Mouse (Mus musculus): ENCODE data around the gene Chchd3. TPM values are rescaled to one million over a fixed set of nuclear protein-coding genes. Genes with fewer than 3 reads are reported as not detected.

Chchd3 gene
- polyA plus RNA-seq, 1 experiment from 2014 or later: 228 TPM

GRCm38 (mm10) chr6:32797525-32797924, 262.5 kb downstream of the Chchd3 start:
- Histone ChIP-seq H3K4me2 (no peak overlapping the region), H3K27me3 (no peaks in the 10 kb centered on the region), H3K4me1 (replicated peaks) (peaks cover 22% of the 10 kb centered on the region), H3K9ac (no peak overlapping the region), H3K9me3 (replicated peaks) (no peaks in the 10 kb centered on the region), H3K27ac (no peak overlapping the region), H3K4me3 (no peak overlapping the region), H3K36me3 (peaks cover 17% of the 10 kb centered on the region)
- no peak for ATAC-seq (replicated peaks; ENCODE audit: insufficient number of reproducible peaks, insufficient read depth, low FRiP score, low read depth)
- 39% methylated on average over 4 of the region's 4 CpGs for WGBS

- no peak for ATAC-seq (replicated peaks; ENCODE audit: insufficient number of reproducible peaks, insufficient read depth, low FRiP score, low read depth)
- Histone ChIP-seq H3K27me3 (no peaks in the 10 kb centered on the region), H3K27ac (no peak overlapping the region), H3K4me1 (replicated peaks) (peaks cover 22% of the 10 kb centered on the region), H3K4me3 (no peak overlapping the region), H3K36me3 (peaks cover 17% of the 10 kb centered on the region), H3K4me2 (no peak overlapping the region), H3K9ac (no peak overlapping the region), H3K9me3 (replicated peaks) (no peaks in the 10 kb centered on the region)
- 48% methylated on average over 8 of the region's 8 CpGs for WGBS
Measured at GRCm38 (mm10) chr6:32795653-32796500, 264.2 kb downstream of the Chchd3 start.

GRCm38 (mm10) chr6:32793575-32793974, 266.5 kb downstream of the Chchd3 start:
- WGBS: 85% methylated on average over 1 of the region's 1 CpGs
- Histone ChIP-seq H3K4me1 (replicated peaks) (peaks cover 16% of the 10 kb centered on the region), H3K27me3 (no peaks in the 10 kb centered on the region), H3K4me3 (no peak overlapping the region), H3K9me3 (replicated peaks) (no peaks in the 10 kb centered on the region), H3K36me3 (peaks cover 26% of the 10 kb centered on the region), H3K9ac (no peak overlapping the region), H3K4me2 (no peak overlapping the region), H3K27ac (no peak overlapping the region)
- ATAC-seq (replicated peaks; ENCODE audit: insufficient number of reproducible peaks, insufficient read depth, low FRiP score, low read depth): no peak

- peaks cover 16% of the 10 kb centered on the region for H3K4me1 ChIP-seq (replicated peaks)
- no peaks in the 10 kb centered on the region for H3K27me3 ChIP-seq
- no peak overlapping the region for H3K9ac ChIP-seq
- H3K4me3 ChIP-seq: no peak overlapping the region
- no peak overlapping the region for H3K4me2 ChIP-seq
- 85% methylated on average over 3 of the region's 3 CpGs for WGBS
- H3K27ac ChIP-seq: no peak overlapping the region
- ATAC-seq (replicated peaks; ENCODE audit: insufficient number of reproducible peaks, insufficient read depth, low FRiP score, low read depth): no peak
- no peaks in the 10 kb centered on the region for H3K9me3 ChIP-seq (replicated peaks)
- peaks cover 26% of the 10 kb centered on the region for H3K36me3 ChIP-seq
Measured at GRCm38 (mm10) chr6:32793163-32793562, 266.9 kb downstream of the Chchd3 start.

- H3K36me3 ChIP-seq: peaks cover 26% of the 10 kb centered on the region
- H3K9me3 ChIP-seq (replicated peaks): no peaks in the 10 kb centered on the region
- no peak for ATAC-seq (replicated peaks; ENCODE audit: insufficient number of reproducible peaks, insufficient read depth, low FRiP score, low read depth)
- no peak overlapping the region for H3K27ac ChIP-seq
- no peak overlapping the region for H3K4me2 ChIP-seq
- no peak overlapping the region for H3K4me3 ChIP-seq
- H3K4me1 ChIP-seq (replicated peaks): no peaks in the 10 kb centered on the region
- no peaks in the 10 kb centered on the region for H3K27me3 ChIP-seq
- 89% methylated on average over 4 of the region's 4 CpGs for WGBS
- no peak overlapping the region for H3K9ac ChIP-seq
Measured at GRCm38 (mm10) chr6:32790487-32790886, 269.6 kb downstream of the Chchd3 start.

GRCm38 (mm10) chr6:32787399-32787798, 272.7 kb downstream of the Chchd3 start:
- Histone ChIP-seq H3K9me3 (replicated peaks) (no peaks in the 10 kb centered on the region), H3K4me1 (replicated peaks) (no peaks in the 10 kb centered on the region), H3K27ac (no peak overlapping the region), H3K9ac (no peak overlapping the region), H3K4me3 (no peak overlapping the region), H3K4me2 (no peak overlapping the region), H3K27me3 (no peaks in the 10 kb centered on the region), H3K36me3 (peaks cover 16% of the 10 kb centered on the region)
- 69% methylated on average over 1 of the region's 1 CpGs for WGBS
- ATAC-seq (replicated peaks; ENCODE audit: insufficient number of reproducible peaks, insufficient read depth, low FRiP score, low read depth): no peak

- no peaks in the 10 kb centered on the region for H3K9me3 ChIP-seq (replicated peaks)
- no peaks in the 10 kb centered on the region for H3K27me3 ChIP-seq
- WGBS: 94% methylated on average over 5 of the region's 5 CpGs
- H3K4me1 ChIP-seq (replicated peaks): no peaks in the 10 kb centered on the region
- H3K4me2 ChIP-seq: no peak overlapping the region
- H3K36me3 ChIP-seq: peaks cover 11% of the 10 kb centered on the region; the same call in 1 of the 2 replicates
- H3K27ac ChIP-seq: no peak overlapping the region
- ATAC-seq (replicated peaks; ENCODE audit: insufficient number of reproducible peaks, insufficient read depth, low FRiP score, low read depth): no peak
- no peak overlapping the region for H3K9ac ChIP-seq
- H3K4me3 ChIP-seq: no peak overlapping the region
Measured at GRCm38 (mm10) chr6:32786196-32786595, 273.9 kb downstream of the Chchd3 start.

GRCm38 (mm10) chr6:32783102-32783501, 277.0 kb downstream of the Chchd3 start:
- ATAC-seq (replicated peaks; ENCODE audit: insufficient number of reproducible peaks, insufficient read depth, low FRiP score, low read depth): no peak
- Histone ChIP-seq H3K9ac (no peak overlapping the region), H3K4me3 (no peak overlapping the region), H3K9me3 (replicated peaks) (no peaks in the 10 kb centered on the region), H3K36me3 (no peaks in the 10 kb centered on the region; the same call in 1 of the 2 replicates), H3K4me2 (no peak overlapping the region), H3K4me1 (replicated peaks) (peaks cover 10% of the 10 kb centered on the region), H3K27ac (no peak overlapping the region), H3K27me3 (no peaks in the 10 kb centered on the region)
- WGBS: 54% methylated on average over 4 of the region's 4 CpGs

GRCm38 (mm10) chr6:32780602-32781001, 279.5 kb downstream of the Chchd3 start:
- H3K9me3 ChIP-seq (replicated peaks): no peaks in the 10 kb centered on the region
- peaks cover 10% of the 10 kb centered on the region for H3K4me1 ChIP-seq (replicated peaks)
- H3K27ac ChIP-seq: no peak overlapping the region
- H3K36me3 ChIP-seq: no peaks in the 10 kb centered on the region
- no peak overlapping the region for H3K4me3 ChIP-seq
- ATAC-seq (replicated peaks; ENCODE audit: insufficient number of reproducible peaks, insufficient read depth, low FRiP score, low read depth): peak; percentile 71; the same call in 1 of the 2 replicates
- H3K9ac ChIP-seq: no peak overlapping the region
- H3K27me3 ChIP-seq: no peaks in the 10 kb centered on the region
- 10% methylated on average over 11 of the region's 11 CpGs for WGBS
- H3K4me2 ChIP-seq: peak overlapping the region; percentile 43

- no peaks in the 10 kb centered on the region for H3K27me3 ChIP-seq
- 67% methylated on average over 11 of the region's 11 CpGs for WGBS
- H3K4me3 ChIP-seq: no peak overlapping the region
- H3K9ac ChIP-seq: no peak overlapping the region
- no peak overlapping the region for H3K4me2 ChIP-seq
- no peaks in the 10 kb centered on the region for H3K36me3 ChIP-seq
- peaks cover 10% of the 10 kb centered on the region for H3K4me1 ChIP-seq (replicated peaks)
- H3K27ac ChIP-seq: no peak overlapping the region
- H3K9me3 ChIP-seq (replicated peaks): no peaks in the 10 kb centered on the region
- no peak for ATAC-seq (replicated peaks; ENCODE audit: insufficient number of reproducible peaks, insufficient read depth, low FRiP score, low read depth)
Measured at GRCm38 (mm10) chr6:32776384-32776783, 283.7 kb downstream of the Chchd3 start.

GRCm38 (mm10) chr6:32754524-32754923, 305.5 kb downstream of the Chchd3 start:
- Histone ChIP-seq H3K27me3 (no peaks in the 10 kb centered on the region), H3K4me3 (no peak overlapping the region), H3K4me1 (replicated peaks) (no peaks in the 10 kb centered on the region), H3K9me3 (replicated peaks) (no peaks in the 10 kb centered on the region), H3K4me2 (no peak overlapping the region), H3K9ac (no peak overlapping the region), H3K27ac (no peak overlapping the region), H3K36me3 (no peaks in the 10 kb centered on the region)
- no peak for ATAC-seq (replicated peaks; ENCODE audit: insufficient number of reproducible peaks, insufficient read depth, low FRiP score, low read depth)
- 64% methylated on average over 10 of the region's 10 CpGs for WGBS

- WGBS: 95% methylated on average over 1 of the region's 1 CpGs
- H3K4me1 ChIP-seq (replicated peaks): no peaks in the 10 kb centered on the region
Measured at GRCm38 (mm10) chr6:32749821-32750220, 310.2 kb downstream of the Chchd3 start.

More at GRCm38 (mm10) chr6:32749821-32750220, 310.2 kb downstream of the Chchd3 start:
- no peaks in the 10 kb centered on the region for H3K27me3 ChIP-seq
- H3K4me3 ChIP-seq: no peak overlapping the region
- no peak overlapping the region for H3K9ac ChIP-seq
- ATAC-seq (replicated peaks; ENCODE audit: insufficient number of reproducible peaks, insufficient read depth, low FRiP score, low read depth): no peak
- no peaks in the 10 kb centered on the region for H3K9me3 ChIP-seq (replicated peaks)
- H3K4me2 ChIP-seq: no peak overlapping the region
- H3K36me3 ChIP-seq: no peaks in the 10 kb centered on the region
- H3K27ac ChIP-seq: no peak overlapping the region

Measured in heart, embryonic 15.5 days (tissue).